Mouse (Mus musculus) liver, postnatal 0 days (tissue): ENCODE results near the gene Clmp.
A peak's percentile ranks its signal among the peaks of the same experiment; 100 is the strongest.

ENCODE experiments used
- CTCF ChIP-seq: sonication (generic); IDR thresholded peaks from 2 replicates; pipeline ENCODE4 v1.5.1; 2016; ENCODE audit warnings: antibody characterized with exemption, low read depth
- EP300 ChIP-seq: IDR thresholded peaks from 2 replicates; pipeline ENCODE4 v1.6.1; 2016; ENCODE audit warnings: antibody characterized with exemption, low read depth, mild to moderate bottlenecking

DNA sequence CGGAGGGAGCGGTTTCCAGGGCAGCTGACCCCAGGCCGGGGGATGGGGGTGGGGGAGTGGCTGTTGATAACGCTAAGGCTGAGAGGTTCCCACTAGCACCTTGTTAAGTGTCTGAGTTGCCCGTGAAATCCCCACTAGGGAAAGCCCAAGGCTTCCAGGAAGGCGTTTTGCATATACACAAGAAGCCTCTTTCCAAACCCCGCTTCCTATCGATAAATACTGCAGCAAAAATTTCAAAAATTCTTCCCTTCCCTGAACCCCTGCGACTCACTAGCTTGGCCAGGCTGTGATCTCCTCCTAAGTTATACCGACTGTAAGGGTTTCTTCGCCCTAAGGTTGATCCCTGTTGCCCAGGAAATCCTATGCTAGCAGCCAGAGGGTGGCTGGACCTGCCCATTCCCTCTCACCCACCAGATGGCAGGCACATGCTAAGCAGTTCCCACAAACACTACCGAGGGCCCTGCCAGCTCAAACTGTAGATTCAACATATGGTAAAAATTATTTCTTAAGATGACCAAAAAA is 71.4 kb downstream of the Clmp start:
- peak; percentile 68 for TF ChIP-seq CTCF
- TF ChIP-seq EP300 = no peak
